Mouse (Mus musculus): ENCODE measurements around the gene Hist1h2bn. TPM values are rescaled to one million over a fixed set of nuclear protein-coding genes. Genes with fewer than 3 reads are reported as not detected.

Hist1h2bn gene
- 1.3 TPM in 1 of 2 replicates, not detected in the other for polyA plus RNA-seq (2015; fragmentation: Nextera tagmentation; extraction: Ambion mirVana)

GRCm38 (mm10) chr13:21753524-21754285 lies at the start of gene Hist1h2bn, which contains the start of gene Hist1h2ak:
Gene Hist1h2bn, plus strand, starts transcription at chr13:21754123.
Gene Hist1h2ak, minus strand, starts transcription at chr13:21753827.

GRCm38 (mm10) chr13:21715864-21716539 lies 37.9 kb upstream of the Hist1h2bn start, which contains the start of the genes Hist1h2bl and Hist1h2ai:
Gene Hist1h2bl, minus strand, starts transcription at chr13:21716143.
Gene Hist1h2ai, plus strand, starts transcription at chr13:21716422.

GRCm38 (mm10) chr13:21717397-21718357 lies 36.2 kb upstream of the Hist1h2bn start, which contains the start of gene Hist1h3h:
Gene Hist1h3h, plus strand, starts transcription at chr13:21717659.

GRCm38 (mm10) chr13:21721757-21722372 lies 32.1 kb upstream of the Hist1h2bn start, which contains the start of gene Hist1h2bm:
Gene Hist1h2bm, plus strand, starts transcription at chr13:21722044.

GRCm38 (mm10) chr13:21734906-21735767 lies 18.8 kb upstream of the Hist1h2bn start, which contains the start of gene Hist1h4j:
Gene Hist1h4j, plus strand, starts transcription at chr13:21735064.

GRCm38 (mm10) chr13:21750159-21751017 lies 3.5 kb upstream of the Hist1h2bn start, which contains the start of gene Hist1h4k:
Gene Hist1h4k, minus strand, starts transcription at chr13:21750505.

GRCm38 (mm10) chr13:21779767-21780731 lies 26.1 kb downstream of the Hist1h2bn start, which contains the start of gene Hist1h1b:
Gene Hist1h1b, minus strand, starts transcription at chr13:21780625.

GRCm38 (mm10) chr13:21783255-21783617 lies 29.3 kb downstream of the Hist1h2bn start, which contains the start of gene Hist1h3i:
Gene Hist1h3i, minus strand, starts transcription at chr13:21783370.

GRCm38 (mm10) chr13:21786899-21787629 lies 33.1 kb downstream of the Hist1h2bn start, which contains the start of the genes Hist1h2an and Hist1h2bp:
Gene Hist1h2an, minus strand, starts transcription at chr13:21787218.
Gene Hist1h2bp, plus strand, starts transcription at chr13:21787461.

Small RNA genes lying within 50 kb of the gene (microRNA-seq; reads per million reads assigned to microRNA genes)
- gene Gm44346 (not detected), gene Gm44357 (not detected), gene Gm44367 (not detected), gene Gm44454 (not detected)

Other genes with a start within 250 kb of the Hist1h2bn start
- gene Zkscan8, start 223.0 kb upstream of the Hist1h2bn start, polyA plus RNA-seq (2015; fragmentation: Nextera tagmentation; extraction: Ambion mirVana), result 2.0 and 2.8 TPM in 2 replicates
- gene Olfr1366, start 211.3 kb upstream of the Hist1h2bn start, polyA plus RNA-seq (2015; fragmentation: Nextera tagmentation; extraction: Ambion mirVana), result 0.13 TPM in 1 of 2 replicates, not detected in the other
- gene Olfr1535, start 194.2 kb upstream of the Hist1h2bn start, polyA plus RNA-seq (2015; fragmentation: Nextera tagmentation; extraction: Ambion mirVana), result not detected in 2 replicates
- not detected in 2 replicates for gene Olfr1364, start 172.4 kb upstream of the Hist1h2bn start, polyA plus RNA-seq (2015; fragmentation: Nextera tagmentation; extraction: Ambion mirVana)
- gene Olfr1362, start 140.1 kb upstream of the Hist1h2bn start, polyA plus RNA-seq (2015; fragmentation: Nextera tagmentation; extraction: Ambion mirVana), result not detected in 2 replicates
- gene Olfr11, start 111.6 kb upstream of the Hist1h2bn start, polyA plus RNA-seq (2015; fragmentation: Nextera tagmentation; extraction: Ambion mirVana), result not detected in 2 replicates
- gene Olfr1361, start 90.7 kb upstream of the Hist1h2bn start, polyA plus RNA-seq (2015; fragmentation: Nextera tagmentation; extraction: Ambion mirVana), result not detected in 2 replicates
- gene Olfr1360, start 76.7 kb upstream of the Hist1h2bn start, polyA plus RNA-seq (2015; fragmentation: Nextera tagmentation; extraction: Ambion mirVana), result not detected in 2 replicates
- gene Olfr1359, start 56.0 kb upstream of the Hist1h2bn start, polyA plus RNA-seq (2015; fragmentation: Nextera tagmentation; extraction: Ambion mirVana), result not detected in 2 replicates
- gene Hist1h2bl, start 38.0 kb upstream of the Hist1h2bn start, polyA plus RNA-seq (2015; fragmentation: Nextera tagmentation; extraction: Ambion mirVana), result 1.2 TPM in 1 of 2 replicates, not detected in the other
- gene Hist1h2ai, start 37.7 kb upstream of the Hist1h2bn start, polyA plus RNA-seq (2015; fragmentation: Nextera tagmentation; extraction: Ambion mirVana), result 3.3 and 6.2 TPM in 2 replicates
- gene Hist1h3h, start 36.5 kb upstream of the Hist1h2bn start, polyA plus RNA-seq (2015; fragmentation: Nextera tagmentation; extraction: Ambion mirVana), result 1.3 and 3.8 TPM in 2 replicates
- 0.61 and 1.5 TPM in 2 replicates for gene Hist1h2bm, start 32.1 kb upstream of the Hist1h2bn start, polyA plus RNA-seq (2015; fragmentation: Nextera tagmentation; extraction: Ambion mirVana)
- gene Hist1h4j, start 19.1 kb upstream of the Hist1h2bn start, polyA plus RNA-seq (2015; fragmentation: Nextera tagmentation; extraction: Ambion mirVana), result 0.85 and 1.5 TPM in 2 replicates
- gene Hist1h4k, start 3.6 kb upstream of the Hist1h2bn start, polyA plus RNA-seq (2015; fragmentation: Nextera tagmentation; extraction: Ambion mirVana), result 1.3 and 2.3 TPM in 2 replicates
- 7.2 and 7.5 TPM in 2 replicates for gene Hist1h2ak, start 296 bp upstream of the Hist1h2bn start, polyA plus RNA-seq (2015; fragmentation: Nextera tagmentation; extraction: Ambion mirVana)
- 4.7 and 7.0 TPM in 2 replicates for gene Hist1h1b, start 26.5 kb downstream of the Hist1h2bn start, polyA plus RNA-seq (2015; fragmentation: Nextera tagmentation; extraction: Ambion mirVana)
- 17.8 and 25.6 TPM in 2 replicates for gene Hist1h3i, start 29.2 kb downstream of the Hist1h2bn start, polyA plus RNA-seq (2015; fragmentation: Nextera tagmentation; extraction: Ambion mirVana)
- 1.5 and 4.1 TPM in 2 replicates for gene Hist1h2an, start 33.1 kb downstream of the Hist1h2bn start, polyA plus RNA-seq (2015; fragmentation: Nextera tagmentation; extraction: Ambion mirVana)
- 0.54 TPM in 1 of 2 replicates, not detected in the other for gene Hist1h2bp, start 33.3 kb downstream of the Hist1h2bn start, polyA plus RNA-seq (2015; fragmentation: Nextera tagmentation; extraction: Ambion mirVana)
- gene Hist1h2bq, start 56.1 kb downstream of the Hist1h2bn start, polyA plus RNA-seq (2015; fragmentation: Nextera tagmentation; extraction: Ambion mirVana), result 3.9 and 5.8 TPM in 2 replicates
- 3.7 TPM in 1 of 2 replicates, not detected in the other for gene Hist1h2ao, start 56.3 kb downstream of the Hist1h2bn start, polyA plus RNA-seq (2015; fragmentation: Nextera tagmentation; extraction: Ambion mirVana)
- not detected in 2 replicates for gene Hist1h4m, start 57.6 kb downstream of the Hist1h2bn start, polyA plus RNA-seq (2015; fragmentation: Nextera tagmentation; extraction: Ambion mirVana)
- 8.8 and 12.8 TPM in 2 replicates for gene Hist1h4n, start 78.1 kb downstream of the Hist1h2bn start, polyA plus RNA-seq (2015; fragmentation: Nextera tagmentation; extraction: Ambion mirVana)
- 721 and 1,071 TPM in 2 replicates for gene Hist1h2ap, start 79.4 kb downstream of the Hist1h2bn start, polyA plus RNA-seq (2015; fragmentation: Nextera tagmentation; extraction: Ambion mirVana)
- gene Hist1h2br, start 79.6 kb downstream of the Hist1h2bn start, polyA plus RNA-seq (2015; fragmentation: Nextera tagmentation; extraction: Ambion mirVana), result 3.3 and 6.2 TPM in 2 replicates
- 1.1 and 1.2 TPM in 2 replicates for gene Zfp184, start 191.0 kb downstream of the Hist1h2bn start, polyA plus RNA-seq (2015; fragmentation: Nextera tagmentation; extraction: Ambion mirVana)
- 0.17 TPM in 1 of 2 replicates, not detected in the other for gene Pom121l2, start 227.1 kb downstream of the Hist1h2bn start, polyA plus RNA-seq (2015; fragmentation: Nextera tagmentation; extraction: Ambion mirVana)

Measured in urinary bladder, postnatal 0 days (tissue).